Mouse (Mus musculus): ENCODE data around the gene Tppp3.

The Tppp3 gene

DNA sequence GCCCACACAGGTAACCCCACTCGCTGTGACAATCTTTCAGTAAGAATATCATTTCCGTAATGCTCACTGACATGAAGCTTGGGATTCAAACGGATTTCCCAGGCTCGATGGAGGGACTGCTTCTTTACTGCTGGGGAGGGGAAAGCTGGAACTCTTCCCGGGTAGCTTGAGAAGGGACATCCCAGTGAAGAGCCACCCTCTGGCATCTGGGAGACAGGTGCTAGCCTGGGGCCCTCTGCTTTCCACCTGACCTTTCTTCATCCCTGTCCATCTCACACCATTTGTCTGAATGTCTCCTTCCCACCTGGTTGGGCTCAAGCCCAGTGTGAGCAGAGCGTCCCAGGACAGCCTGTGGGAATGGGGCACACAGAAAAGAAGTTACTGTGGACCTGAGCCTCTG, 5.1 kb downstream of the Tppp3 start:
- DNase-seq, result no peak

GRCm38 (mm10) chr8:105464595-105464994, 6.7 kb downstream of the Tppp3 start:
- DNase-seq, result no peak

DNA sequence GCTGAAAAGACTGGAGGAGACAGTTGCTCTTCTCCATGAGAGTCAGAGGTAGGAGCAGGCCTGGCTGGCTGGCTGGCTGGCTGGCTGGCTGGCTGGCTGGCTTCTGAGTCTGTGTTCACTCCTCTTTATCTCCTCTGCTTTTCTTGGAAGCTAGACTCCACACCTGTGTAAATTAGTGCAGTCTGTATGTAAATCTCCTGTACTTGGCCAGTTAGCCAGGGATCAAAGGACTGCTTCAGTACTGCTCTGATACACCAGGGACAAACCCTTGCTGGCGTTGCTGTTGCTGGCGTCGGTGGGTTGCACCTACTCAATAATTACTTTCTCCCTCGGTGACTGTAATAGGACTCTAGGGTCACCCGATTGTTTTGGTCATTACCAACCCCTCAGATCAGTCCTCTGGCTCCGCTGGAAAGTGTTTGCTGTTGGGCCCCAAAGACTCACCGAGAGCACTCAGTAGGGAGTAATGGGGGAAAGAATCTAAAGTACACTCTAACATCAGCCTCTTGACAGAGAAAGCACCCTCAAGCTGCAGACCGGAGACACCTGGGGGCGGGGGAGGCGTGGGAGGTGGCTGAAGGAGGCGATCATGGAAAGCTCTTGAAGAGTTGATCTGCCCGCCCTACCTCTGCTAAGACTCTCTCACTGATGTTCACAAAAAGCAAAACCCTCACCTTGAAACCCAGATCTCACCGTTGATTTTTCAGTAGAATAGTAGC, 10.1 kb downstream of the Tppp3 start:
- DNase-seq, result no peak

- DNase-seq, result no peak
These were observed 16.1 kb downstream of the Tppp3 start for GRCm38 (mm10) chr8:105455218-105455617.

DNA sequence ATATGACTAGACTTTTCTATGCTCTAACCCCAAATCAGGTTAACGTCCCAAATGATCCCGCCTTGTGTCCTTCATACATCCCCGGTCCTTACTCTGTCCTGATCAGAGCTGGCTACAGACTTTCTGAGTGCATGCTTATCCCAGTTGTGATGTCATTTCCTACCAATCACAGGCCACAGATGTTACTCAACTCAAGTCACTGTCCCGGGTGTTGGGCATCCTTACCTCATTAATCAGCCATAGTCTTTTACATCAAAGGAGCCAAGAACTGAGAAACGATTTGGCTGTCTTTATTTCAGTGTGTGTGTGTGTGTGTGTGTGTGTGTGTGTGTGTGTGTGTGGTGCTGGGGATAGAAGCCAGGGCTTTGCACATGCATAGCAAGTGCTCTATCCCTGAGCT, 17.2 kb downstream of the Tppp3 start:
- no peak for DNase-seq

- DNase-seq, result no peak
These were observed 18.0 kb downstream of the Tppp3 start for GRCm38 (mm10) chr8:105453296-105453695.

DNA sequence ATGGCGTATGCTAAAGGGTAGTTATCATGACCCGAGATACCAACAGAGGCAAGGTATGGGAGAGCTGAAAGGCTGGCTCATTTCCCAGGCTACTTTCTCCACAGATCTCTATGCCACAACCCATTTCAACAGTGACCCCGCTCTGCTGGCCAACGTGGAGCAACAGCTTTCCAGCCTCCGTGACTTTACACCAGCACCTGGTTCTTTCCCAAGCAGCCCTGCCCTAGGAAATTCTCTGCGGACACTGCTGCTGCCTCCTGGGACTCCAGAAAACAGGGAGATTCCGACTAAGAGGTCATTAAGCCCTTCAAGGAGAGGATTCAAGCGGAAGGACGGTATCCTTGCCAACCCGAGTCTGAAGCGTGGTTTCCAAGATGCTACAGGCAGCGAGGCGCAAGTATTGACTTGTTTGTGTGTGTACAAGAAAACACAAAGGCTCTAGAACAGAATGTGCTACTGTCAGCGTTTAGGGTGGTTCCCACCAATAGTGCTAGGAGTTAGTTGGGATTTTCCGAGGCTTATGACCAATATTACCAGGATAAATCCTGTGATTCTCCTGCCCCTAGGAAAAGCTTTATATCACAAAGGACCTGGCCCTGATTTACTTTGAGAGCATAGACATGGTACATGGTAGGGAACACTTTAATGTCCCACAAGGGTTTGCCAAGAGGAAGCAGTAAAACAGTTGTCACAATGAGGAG, 19.3 kb downstream of the Tppp3 start:
- DNase-seq, result no peak

DNA sequence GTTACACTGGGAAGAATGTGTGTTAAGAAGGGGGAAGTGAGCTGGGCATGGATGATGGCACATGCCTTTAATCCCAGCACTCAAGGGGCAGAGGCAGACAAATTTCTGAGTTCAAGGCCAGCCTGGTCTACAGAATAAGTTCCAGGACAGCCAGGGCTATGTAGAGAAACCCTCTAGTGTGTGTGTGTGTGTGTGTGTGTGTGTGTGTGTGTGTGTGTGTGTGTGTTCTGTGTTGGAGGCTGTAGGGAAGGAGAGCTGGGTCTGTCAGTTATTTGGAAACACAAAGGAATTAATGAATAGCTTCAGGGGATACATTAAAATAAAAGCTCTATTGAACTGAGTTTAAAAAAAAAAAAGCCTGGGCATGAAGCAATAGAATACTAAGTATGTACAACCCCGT, 20.3 kb downstream of the Tppp3 start:
- no peak for DNase-seq

GRCm38 (mm10) chr8:105448596-105448995, 22.7 kb downstream of the Tppp3 start:
- no peak for DNase-seq

DNA sequence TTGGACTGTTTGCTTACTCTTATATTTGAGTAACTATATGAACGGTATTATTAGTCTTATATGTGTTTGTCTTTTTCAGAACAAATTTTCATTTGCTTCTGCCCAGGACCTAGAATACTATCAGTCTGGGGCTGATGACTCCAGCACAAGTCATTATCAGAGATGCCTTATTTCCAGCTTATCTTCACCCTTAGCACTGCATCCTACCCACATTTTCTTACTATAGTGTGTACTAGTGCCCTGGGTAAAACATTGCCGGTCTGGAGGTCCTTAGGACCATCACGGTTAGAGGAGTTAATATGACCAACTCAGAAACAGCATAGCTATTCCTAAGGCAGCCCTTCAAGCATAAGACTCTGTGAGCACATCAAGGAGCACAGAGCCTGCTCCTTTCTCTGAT, 23.1 kb downstream of the Tppp3 start:
- no peak for DNase-seq

DNA sequence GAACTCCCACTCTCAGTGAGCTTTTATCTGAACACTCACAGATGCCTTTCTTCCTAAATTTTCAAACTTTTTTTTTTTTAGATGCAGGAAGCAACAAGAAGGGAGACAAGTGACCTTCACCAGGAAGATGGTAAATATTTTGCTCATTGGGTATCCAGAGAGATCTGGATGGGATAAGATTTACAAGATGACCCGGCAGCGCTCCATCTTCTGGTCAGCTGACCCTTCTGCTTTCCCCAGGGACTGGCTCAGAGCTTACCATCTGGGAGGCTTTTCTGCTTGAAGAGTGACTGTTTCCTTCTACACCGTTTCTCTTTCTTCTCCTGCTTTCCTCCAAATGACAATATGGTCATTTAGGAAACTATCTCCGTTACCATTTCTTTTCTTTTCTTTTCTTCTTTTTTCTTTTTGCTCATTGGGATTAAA, 25.2 kb downstream of the Tppp3 start:
- no peak for DNase-seq

DNA sequence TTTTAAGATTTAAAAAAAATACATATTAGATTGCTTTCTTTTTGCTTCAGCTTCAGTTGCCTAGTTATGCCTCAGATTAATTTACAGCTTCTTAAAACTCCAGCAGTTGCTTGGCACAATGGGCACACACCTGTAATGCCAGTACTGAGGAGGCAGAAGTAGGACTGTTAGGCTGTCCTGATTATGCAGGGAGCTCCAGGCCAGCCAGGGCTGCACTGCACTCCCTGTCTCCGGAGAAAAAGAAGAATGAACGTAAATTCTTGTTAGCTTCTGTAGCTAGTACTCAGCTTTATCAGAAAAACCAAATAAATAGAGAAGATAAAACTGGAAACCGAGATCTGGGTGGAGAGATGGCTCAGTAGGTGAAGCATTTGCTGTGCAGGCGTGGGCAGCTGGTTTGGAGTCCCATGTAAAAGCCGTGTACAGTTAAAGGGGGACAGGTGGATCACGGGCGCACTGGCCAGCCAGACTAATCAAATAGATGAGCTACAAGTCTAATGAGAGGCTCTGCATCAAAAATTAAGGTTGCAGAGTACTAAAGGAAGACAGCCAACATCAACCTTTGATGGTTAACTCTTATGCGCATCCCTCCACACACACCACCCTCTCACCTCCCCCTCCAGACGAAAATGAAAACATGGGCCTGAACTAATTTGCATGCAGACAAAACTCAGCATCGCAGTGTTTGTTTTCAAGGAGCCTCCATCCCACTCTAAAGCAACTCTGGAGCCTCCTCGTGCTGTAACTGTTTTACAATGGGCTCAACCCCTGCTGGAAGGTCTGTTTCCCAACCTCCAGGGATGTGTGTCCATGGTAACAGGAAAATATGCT, 25.8 kb downstream of the Tppp3 start:
- no peak for DNase-seq

DNA sequence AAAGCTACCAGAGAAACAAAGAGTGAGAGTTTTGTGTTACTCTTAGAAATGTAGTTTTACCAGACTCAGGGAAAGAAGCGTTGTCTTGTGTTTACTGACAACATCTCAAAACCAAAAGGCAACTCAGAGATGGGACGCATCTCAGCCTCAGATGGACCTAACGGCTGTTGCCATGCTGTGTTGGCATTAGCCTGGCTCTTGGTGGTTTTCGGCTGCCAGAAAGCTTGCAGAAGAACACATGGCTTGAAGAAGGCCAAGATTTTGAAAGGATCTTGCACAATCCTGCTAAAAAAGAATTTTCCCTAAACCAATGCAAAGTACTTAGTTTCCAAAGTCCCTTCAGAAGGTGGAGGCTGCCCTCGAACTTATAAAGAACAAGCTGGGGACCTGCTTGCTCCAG, 28.7 kb downstream of the Tppp3 start:
- no peak for DNase-seq

GRCm38 (mm10) chr8:105441433-105441832, 29.9 kb downstream of the Tppp3 start:
- peak in 1 of 2 experiments; percentile 37 for DNase-seq

GRCm38 (mm10) chr8:105438865-105439264, 32.5 kb downstream of the Tppp3 start:
- DNase-seq, result peak in 1 of 2 experiments; percentile 15

DNA sequence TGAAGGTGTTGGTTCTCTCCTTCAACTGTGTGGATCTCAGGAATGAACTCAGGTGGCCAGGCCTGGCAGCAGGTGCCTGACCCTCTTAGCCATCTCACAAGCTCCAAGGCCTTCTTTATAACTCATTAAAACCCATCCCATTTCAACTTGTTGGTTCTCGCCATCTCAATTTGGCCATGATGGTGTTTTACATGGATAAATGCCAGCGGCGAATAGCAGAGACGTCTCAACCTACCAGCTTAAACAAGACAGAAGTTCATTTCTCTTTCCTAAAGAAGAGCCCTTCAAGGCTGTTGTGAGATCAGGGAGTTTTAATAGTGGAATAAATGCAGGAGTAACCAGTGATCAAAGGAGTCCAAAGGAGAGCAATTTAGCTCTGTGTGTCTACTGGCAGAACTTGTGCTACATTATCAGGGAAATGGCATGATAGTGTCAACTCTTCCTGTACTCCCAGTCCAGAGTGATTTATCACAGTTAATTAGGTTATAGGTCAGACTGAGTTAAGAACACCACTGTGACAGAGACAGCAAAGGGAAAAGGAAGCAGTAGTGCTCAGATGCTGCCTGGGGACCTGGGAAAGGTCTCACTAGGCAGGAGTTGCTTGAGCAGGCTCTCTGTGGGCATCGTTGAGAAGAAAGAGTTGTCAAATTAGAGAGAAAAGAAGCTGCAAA, 34.1 kb downstream of the Tppp3 start:
- no peak for DNase-seq

- no peak for DNase-seq
These were observed 35.1 kb downstream of the Tppp3 start for GRCm38 (mm10) chr8:105436218-105436617.

- no peak for DNase-seq
These were observed 37.2 kb downstream of the Tppp3 start for GRCm38 (mm10) chr8:105434136-105434535.

DNA sequence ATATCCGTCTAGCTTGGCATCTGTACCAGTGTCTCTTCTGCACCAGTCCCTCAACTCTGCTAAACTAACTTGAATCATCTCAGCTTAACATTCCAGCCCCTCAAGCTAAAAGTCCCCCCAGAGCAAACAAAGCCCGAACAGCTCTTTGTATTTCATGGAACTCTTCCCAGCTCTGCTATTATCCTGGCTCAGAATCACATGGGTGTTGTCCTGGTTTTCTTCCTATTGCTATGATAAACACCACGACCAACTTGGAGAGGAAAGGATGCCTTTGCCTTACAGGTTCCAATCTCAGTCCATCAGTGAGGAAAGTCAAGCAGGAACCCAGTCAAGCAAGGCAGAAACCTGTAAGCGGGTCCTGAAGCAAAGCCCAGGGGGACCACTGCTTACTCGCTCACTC, 37.8 kb downstream of the Tppp3 start:
- DNase-seq, result no peak

GRCm38 (mm10) chr8:105433021-105433420, 38.3 kb downstream of the Tppp3 start:
- DNase-seq, result no peak

DNA sequence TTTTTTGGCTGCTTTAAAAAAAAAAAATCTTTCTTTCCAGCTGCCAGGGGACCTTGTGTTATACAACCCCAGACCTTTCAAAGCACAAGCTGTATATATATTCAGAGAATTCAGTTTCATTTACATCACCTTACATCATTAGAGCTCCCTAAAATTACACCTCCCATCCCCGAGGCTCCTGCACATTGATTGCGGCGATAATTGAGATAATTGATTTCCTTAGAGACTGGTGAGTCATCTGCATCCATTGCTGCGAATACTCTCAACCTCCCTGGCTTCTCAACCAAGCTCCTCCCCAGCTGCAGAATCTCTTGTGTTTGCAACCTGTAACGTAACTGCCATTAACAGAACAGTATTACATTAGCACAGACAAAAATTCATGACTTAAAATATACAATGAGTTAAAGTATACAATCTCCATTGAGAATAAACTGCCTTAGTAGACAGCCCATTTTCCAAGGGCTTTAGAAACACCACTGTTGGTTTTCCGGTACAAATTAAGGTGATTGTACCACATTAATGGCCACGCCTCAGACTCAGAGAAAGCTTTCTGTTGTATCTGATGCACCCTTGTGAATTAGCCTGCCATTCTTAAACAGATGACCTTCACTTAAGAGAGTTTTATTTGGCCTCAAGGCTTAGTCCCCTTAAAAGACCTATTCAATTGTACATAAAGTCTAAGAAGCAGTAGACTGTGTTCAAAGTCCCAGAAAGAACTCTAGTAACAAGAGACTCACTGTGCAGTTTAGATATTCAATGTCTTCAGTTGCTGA, 39.4 kb downstream of the Tppp3 start:
- DNase-seq, result no peak

DNA sequence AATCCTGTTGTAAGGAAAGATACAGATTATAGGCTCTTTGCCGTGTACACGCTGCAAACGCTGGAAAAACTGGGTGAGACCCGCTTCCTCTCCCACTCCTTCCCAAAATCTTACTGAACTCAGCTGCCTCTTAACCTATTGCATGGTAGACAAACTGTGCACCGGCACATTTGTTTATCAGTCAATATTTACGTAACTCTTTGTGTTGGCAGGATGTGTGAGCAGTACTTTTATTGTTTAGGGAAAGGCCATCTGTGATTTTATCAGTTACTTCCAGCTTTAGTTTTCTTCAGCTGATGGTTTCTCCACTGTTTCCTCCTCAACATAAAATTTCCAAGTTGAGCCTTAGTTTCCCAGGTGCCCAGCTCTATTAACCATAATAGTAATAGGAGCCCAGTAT, 44.4 kb downstream of the Tppp3 start:
- DNase-seq, result no peak

Data from spleen, adult 18-20 months (tissue).